Mouse (Mus musculus) liver, embryonic 12.5 days (tissue): ENCODE results near the gene Pcgf2. TPM values are rescaled to one million over a fixed set of nuclear protein-coding genes. Genes with fewer than 3 reads are reported as not detected.

Experiments used
- ATAC-seq: fragments of 200-750 bp; cut with Nextera tagmentation; 2 replicates; pipeline ENCODE4 v1.8.0; 2017; ENCODE audit warnings: moderate number of reproducible peaks, mild to moderate bottlenecking, moderate library complexity
- H3K27ac ChIP-seq: fragments of 300-500 bp; sonication (generic); 2 replicates; pipeline ENCODE4 v1.5.1; 2016; ENCODE audit warnings: mild to moderate bottlenecking
- H3K27me3 ChIP-seq: fragments of 300-500 bp; sonication (generic); replicated peaks from 2 replicates; pipeline ENCODE4 v1.6.1; 2016; ENCODE audit warnings: mild to moderate bottlenecking, moderate library complexity
- H3K36me3 ChIP-seq: fragments of 300-500 bp; sonication (generic); 2 replicates; pipeline ENCODE4 v1.6.1; 2016; ENCODE audit warnings: mild to moderate bottlenecking, moderate library complexity
- H3K4me1 ChIP-seq: fragments of 300-500 bp; sonication (generic); 2 replicates; pipeline ENCODE4 v1.6.1; 2016
- H3K4me2 ChIP-seq: fragments of 300-500 bp; sonication (generic); 2 replicates; pipeline ENCODE4 v1.6.1; 2016; ENCODE audit warnings: mild to moderate bottlenecking, moderate library complexity
- H3K4me3 ChIP-seq: fragments of 300-500 bp; sonication (generic); 2 replicates; pipeline ENCODE4 v1.5.1; 2016; ENCODE audit warnings: mild to moderate bottlenecking, moderate library complexity
- H3K9ac ChIP-seq: fragments of 300-500 bp; sonication (generic); 2 replicates; pipeline ENCODE4 v1.6.1; 2016; ENCODE audit warnings: mild to moderate bottlenecking, moderate library complexity
- H3K9me3 ChIP-seq: fragments of 300-500 bp; sonication (generic); replicated peaks from 2 replicates; pipeline ENCODE4 v1.6.1; 2016; ENCODE audit warnings: mild to moderate bottlenecking, moderate library complexity
- WGBS: fragments of 180-500 bp; shearing (Covaris S2); methylation state at CpG from one replicate; pipeline ENCODE4 v1.1.7; 2016; ENCODE audit not compliant: insufficient replicate concordance; 5-methylcytosine and 5-hydroxymethylcytosine counted together
- polyA plus RNA-seq: library from polyadenylated mRNA; unstranded; fragments of >200 nt; fragmentation: Nextera tagmentation; extraction: Ambion mirVana; gene quantifications from 2 replicates; pipeline ENCODE4 v1.2.1, GENCODE M21; 2016

The Pcgf2 gene
- polyA plus RNA-seq, 1 experiment from 2014 or later: 5.1 TPM

DNA sequence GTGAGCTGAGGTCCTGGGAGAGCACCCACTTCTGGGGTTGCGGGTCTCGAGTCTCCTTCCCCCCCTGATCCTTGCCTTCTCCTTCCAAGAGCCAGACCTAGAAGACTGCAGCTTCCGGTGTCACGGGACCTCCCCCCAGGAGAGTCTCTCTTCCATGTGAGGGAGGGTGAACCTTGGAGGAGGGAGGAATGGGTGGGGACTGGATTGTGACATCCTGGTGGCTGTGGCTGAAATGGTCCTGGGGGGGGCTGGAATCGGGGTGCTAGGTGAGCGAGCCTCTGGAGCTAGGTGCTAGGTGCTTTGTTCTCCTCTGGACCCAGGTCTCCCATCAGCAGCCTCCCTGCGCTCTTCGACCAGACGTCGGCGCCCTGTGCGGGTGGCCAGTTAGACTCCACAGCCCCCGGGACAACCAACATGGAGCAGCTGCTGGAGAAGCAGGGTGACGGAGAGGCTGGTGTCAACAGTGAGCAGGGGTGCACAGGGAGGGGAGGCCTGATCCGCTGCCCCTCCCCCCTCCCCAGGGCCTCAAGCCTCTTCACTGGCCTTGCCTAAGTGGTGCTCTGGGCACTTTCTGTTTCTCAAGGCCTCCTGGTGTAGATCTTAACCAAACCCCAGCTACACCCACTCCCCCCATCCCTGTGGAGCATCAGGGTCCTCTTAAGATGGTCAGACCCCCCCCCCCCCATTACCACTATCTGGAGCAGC, 24.1 kb downstream of the Pcgf2 start:
- H3K36me3 ChIP-seq: peaks cover 46% of the 10 kb centered on the region
- 78% methylated on average over 15 of the region's 15 CpGs for WGBS
- H3K27ac ChIP-seq: no peak overlapping the region
- no peaks in the 10 kb centered on the region for H3K4me1 ChIP-seq
- no peak for ATAC-seq
- H3K4me2 ChIP-seq: no peak overlapping the region
- H3K9ac ChIP-seq: no peak overlapping the region
- 0 out of 2 replicates have a peak, but pooled peaks cover 19% of the 10 kb centered on the region for H3K27me3 ChIP-seq
- no peak overlapping the region for H3K4me3 ChIP-seq
- no peaks in the 10 kb centered on the region for H3K9me3 ChIP-seq

DNA sequence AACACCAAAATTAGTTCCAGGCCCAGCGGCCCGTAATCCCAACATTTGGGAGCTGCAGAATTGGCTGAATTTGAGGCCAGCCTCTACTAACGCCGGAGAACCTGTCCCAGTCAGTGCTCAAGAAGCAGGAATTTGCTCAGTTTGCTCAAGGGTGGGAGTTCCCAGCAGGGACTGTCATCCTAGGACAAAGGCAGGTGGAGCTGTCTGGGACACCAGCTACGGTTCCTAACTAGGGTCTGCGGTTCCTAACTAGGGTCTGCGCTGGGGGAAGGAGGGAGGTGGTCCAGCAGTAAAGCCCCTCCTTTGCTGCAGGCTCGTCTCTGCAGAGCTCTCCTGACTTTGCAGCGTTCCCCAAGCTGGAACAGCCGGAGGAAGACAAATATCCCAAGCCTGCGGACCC, 27.1 kb downstream of the Pcgf2 start:
- Histone ChIP-seq H3K27me3 (peaks cover 42% of the 10 kb centered on the region), H3K9me3 (no peaks in the 10 kb centered on the region), H3K9ac (no peak overlapping the region), H3K4me3 (no peak overlapping the region), H3K27ac (no peak overlapping the region), H3K4me2 (no peak overlapping the region), H3K36me3 (peaks cover 50% of the 10 kb centered on the region), H3K4me1 (peaks cover 22% of the 10 kb centered on the region)
- WGBS: 84% methylated on average over 11 of the region's 11 CpGs
- ATAC-seq: no peak

DNA sequence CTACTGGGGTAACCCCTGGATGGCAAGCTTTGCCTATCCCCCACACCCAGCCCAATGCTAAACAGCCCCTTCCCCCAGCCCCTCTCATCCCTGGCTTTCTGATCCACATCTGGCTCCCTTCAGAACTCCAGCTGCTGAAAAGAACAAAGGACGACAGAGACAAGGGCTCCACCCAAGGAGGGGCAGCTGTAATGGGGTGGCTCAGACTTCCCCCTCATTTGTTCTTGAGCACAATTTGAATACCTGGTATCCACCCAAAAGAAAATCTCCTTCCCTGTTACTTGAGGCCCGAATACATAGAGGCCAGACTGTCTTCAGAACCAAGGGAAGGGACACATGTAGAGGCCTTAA, 29.1 kb downstream of the Pcgf2 start:
- peaks cover 48% of the 10 kb centered on the region for H3K36me3 ChIP-seq
- no peak overlapping the region for H3K27ac ChIP-seq
- H3K4me2 ChIP-seq: no peak overlapping the region
- 35% methylated on average over 2 of the region's 2 CpGs for WGBS
- H3K4me1 ChIP-seq: peaks cover 22% of the 10 kb centered on the region
- H3K4me3 ChIP-seq: no peak overlapping the region
- no peaks in the 10 kb centered on the region for H3K9me3 ChIP-seq
- H3K27me3 ChIP-seq: peaks cover 49% of the 10 kb centered on the region
- ATAC-seq: no peak
- no peak overlapping the region for H3K9ac ChIP-seq

DNA sequence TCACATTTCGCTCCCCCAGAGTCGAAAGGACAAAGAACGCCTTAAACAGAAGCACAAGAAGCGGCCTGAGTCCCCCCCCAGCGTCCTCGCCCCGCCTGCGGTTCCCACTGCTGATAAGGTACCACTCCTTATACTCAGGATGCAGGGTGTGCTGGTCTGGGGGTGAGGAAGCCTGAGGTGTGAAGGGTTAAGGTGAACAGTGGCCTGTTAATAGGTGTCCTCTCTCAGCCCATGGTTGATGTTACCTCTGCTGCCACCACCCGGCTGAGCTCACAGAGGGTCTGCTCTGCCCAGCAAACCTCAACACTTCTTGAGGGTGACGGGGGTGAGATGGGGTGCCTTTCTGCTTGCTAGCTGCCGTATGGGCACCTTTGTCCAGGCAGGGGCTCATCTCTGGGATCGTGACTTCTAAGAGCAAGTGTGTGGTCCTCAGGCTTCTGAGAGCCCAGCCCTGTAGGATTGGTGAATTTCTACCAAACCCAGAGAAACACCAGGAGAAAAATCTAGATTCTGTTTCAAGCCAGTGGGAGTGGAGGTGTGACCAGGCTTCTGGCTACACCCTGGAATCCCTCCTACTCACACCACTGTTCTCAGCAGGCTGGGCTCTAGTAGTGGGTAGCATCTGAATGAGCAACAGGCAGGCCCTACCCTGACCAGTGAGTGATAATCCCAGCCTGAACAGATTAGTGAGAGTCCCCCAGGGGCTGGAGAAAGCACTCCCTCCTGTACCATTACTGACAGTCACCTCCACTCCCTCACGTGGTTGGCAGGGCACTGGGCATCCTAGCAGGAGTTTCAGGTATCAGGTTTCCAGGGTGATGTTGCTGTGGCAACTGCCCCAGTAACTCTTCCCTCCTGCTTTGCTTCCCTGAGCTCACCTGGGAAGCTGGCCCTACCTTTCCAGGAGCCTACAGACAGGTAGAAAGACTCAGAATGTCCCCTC, 29.8 kb downstream of the Pcgf2 start:
- Histone ChIP-seq H3K27me3 (peaks cover 52% of the 10 kb centered on the region), H3K4me3 (no peak overlapping the region), H3K27ac (no peak overlapping the region), H3K9me3 (no peaks in the 10 kb centered on the region), H3K4me2 (no peak overlapping the region), H3K36me3 (peaks cover 54% of the 10 kb centered on the region), H3K9ac (no peak overlapping the region), H3K4me1 (peaks cover 22% of the 10 kb centered on the region)
- WGBS: 37% methylated on average over 13 of the region's 13 CpGs
- ATAC-seq: 0 out of 2 replicates have a peak, but pooled peaks have one; percentile 17

DNA sequence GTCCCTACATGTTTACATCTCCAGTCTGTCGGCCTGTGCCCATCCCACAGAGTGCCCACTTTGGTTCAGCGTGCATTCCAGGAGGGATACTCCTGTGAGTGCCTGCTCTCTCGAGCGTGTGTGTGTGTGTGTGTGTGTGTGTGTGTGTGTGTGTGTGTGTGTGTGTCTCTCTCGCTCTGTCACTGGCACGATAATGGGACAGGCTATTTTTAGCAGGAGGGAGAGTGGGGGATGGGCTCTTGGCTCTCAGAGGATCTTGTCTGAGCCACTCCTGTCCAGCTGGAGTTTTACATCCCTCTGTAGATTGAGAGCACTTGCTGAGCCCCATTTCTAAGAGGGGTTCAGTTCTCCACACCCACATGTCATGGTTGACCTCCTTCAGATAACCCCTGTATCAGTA, 30.5 kb downstream of the Pcgf2 start:
- Histone ChIP-seq H3K9ac (no peak overlapping the region), H3K4me1 (peaks cover 25% of the 10 kb centered on the region), H3K9me3 (no peaks in the 10 kb centered on the region), H3K4me3 (no peak overlapping the region), H3K36me3 (peaks cover 56% of the 10 kb centered on the region), H3K27ac (no peak overlapping the region), H3K27me3 (peaks cover 59% of the 10 kb centered on the region), H3K4me2 (no peak overlapping the region)
- WGBS: 24% methylated on average over 6 of the region's 6 CpGs
- ATAC-seq: no peak

DNA sequence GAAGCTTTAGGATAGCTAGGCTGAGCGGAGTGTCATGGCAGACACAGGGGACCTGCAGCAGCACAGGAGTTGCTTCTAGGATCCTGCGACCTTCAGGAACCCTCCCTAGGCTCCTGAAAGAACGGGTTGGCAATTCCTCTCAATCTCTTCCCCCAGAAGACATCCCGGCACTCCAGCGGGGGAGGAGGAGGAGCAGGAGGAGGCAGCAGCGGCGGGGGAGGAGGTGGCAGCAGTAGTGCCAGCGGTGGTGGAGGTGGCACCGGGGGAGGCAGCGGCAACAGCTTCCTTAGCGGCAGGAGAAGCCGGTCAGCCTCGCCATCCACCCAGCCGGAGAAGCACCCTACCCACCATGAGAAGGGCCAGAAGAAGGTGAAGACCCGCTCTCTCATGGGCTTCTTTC, 31.0 kb downstream of the Pcgf2 start:
- 67% methylated on average over 15 of the region's 15 CpGs for WGBS
- Histone ChIP-seq H3K4me3 (no peak overlapping the region), H3K9me3 (no peaks in the 10 kb centered on the region), H3K4me1 (peaks cover 31% of the 10 kb centered on the region), H3K9ac (no peak overlapping the region), H3K27me3 (peaks cover 64% of the 10 kb centered on the region), H3K36me3 (peaks cover 50% of the 10 kb centered on the region), H3K27ac (no peak overlapping the region), H3K4me2 (no peak overlapping the region)
- no peak for ATAC-seq

DNA sequence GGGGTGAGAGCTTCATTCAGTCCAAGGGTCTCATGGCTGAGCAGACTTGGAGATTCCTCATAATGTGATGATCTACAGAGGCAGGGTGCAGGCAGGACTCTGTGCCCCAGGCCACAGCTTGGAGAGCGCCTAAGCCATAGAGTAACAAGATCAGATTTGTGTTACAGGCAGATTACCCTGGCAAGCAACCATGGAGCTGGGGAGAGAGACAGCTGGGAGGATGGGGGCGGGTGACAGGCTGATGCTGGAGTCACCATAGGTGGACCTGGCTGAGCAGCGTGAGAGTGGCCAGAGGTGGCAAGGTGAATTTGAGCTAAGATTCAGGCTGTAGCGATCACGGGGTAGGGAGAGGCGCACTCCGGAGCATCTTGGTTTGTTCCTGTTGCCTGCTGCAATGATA, 32.1 kb downstream of the Pcgf2 start:
- Histone ChIP-seq H3K9ac (no peak overlapping the region), H3K4me3 (no peak overlapping the region), H3K36me3 (peaks cover 40% of the 10 kb centered on the region), H3K9me3 (no peaks in the 10 kb centered on the region), H3K4me2 (no peak overlapping the region), H3K4me1 (peaks cover 40% of the 10 kb centered on the region), H3K27ac (no peak overlapping the region), H3K27me3 (peaks cover 75% of the 10 kb centered on the region)
- ATAC-seq: no peak
- 82% methylated on average over 7 of the region's 7 CpGs for whole genome bisulfite sequencing

DNA sequence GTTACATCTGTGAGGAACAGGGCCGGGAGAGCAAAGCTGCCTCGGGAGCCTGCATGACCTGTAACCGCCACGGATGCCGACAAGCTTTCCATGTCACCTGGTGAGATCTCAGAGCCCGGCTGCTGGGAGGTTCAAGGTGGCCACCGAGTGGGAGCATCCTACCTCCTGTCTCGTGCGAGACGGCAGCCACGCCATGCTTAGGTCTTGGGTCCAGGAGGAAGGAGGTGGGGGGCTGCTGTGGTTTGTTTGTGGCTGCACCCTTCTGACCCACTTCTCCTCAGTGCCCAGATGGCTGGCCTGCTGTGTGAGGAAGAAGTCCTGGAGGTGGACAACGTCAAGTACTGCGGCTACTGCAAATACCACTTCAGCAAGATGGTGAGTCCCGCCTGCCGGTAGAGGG, 33.5 kb downstream of the Pcgf2 start:
- no peak overlapping the region for H3K4me3 ChIP-seq
- peaks cover 51% of the 10 kb centered on the region for H3K4me1 ChIP-seq
- peaks cover 33% of the 10 kb centered on the region for H3K36me3 ChIP-seq
- H3K4me2 ChIP-seq: no peak overlapping the region
- no peaks in the 10 kb centered on the region for H3K9me3 ChIP-seq
- WGBS: 69% methylated on average over 15 of the region's 15 CpGs
- H3K27me3 ChIP-seq: peaks cover 84% of the 10 kb centered on the region
- H3K27ac ChIP-seq: no peak overlapping the region
- no peak overlapping the region for H3K9ac ChIP-seq
- no peak for ATAC-seq

DNA sequence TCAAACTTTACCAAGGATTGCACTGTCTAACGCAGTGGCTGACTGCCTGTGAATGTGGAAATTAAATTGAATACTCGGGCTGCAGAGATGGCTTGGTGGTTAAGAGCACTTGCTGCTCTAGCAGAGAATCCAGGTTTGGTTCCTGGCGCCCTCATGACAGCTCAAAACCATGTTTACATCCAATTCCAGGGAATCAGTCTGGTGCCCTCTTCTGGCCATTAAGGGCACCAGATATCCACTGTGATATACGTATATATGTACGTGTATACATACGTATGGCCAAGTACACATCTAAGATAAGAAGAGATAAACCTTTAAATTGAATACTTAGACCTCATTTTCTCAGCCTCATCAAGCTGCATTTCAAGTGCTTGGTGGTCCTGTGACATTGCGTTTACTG, 34.1 kb downstream of the Pcgf2 start:
- H3K4me3 ChIP-seq: no peak overlapping the region
- no peak overlapping the region for H3K4me2 ChIP-seq
- peaks cover 30% of the 10 kb centered on the region for H3K36me3 ChIP-seq
- H3K27me3 ChIP-seq: peaks cover 85% of the 10 kb centered on the region
- no peak for ATAC-seq
- no peak overlapping the region for H3K27ac ChIP-seq
- WGBS: 77% methylated on average over 7 of the region's 7 CpGs
- no peak overlapping the region for H3K9ac ChIP-seq
- no peaks in the 10 kb centered on the region for H3K9me3 ChIP-seq
- H3K4me1 ChIP-seq: peaks cover 56% of the 10 kb centered on the region

DNA sequence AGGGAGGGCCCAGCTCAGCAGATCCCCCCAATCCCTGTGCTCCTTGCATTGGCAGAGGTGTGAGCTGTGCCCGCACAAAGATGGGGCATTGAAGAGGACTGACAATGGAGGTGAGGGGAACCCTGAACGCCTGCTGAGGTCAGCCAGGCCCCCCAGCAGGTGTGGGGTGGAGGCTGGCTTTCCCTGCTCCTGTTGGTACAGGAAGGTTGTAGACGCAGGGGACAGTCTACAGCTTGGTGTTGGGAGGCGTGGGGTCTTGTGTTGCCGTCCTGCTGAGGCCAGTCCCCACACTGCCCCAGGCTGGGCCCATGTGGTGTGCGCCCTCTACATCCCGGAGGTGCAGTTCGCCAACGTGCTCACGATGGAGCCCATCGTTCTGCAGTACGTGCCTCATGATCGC, 34.9 kb downstream of the Pcgf2 start:
- Histone ChIP-seq H3K9ac (no peak overlapping the region), H3K9me3 (no peaks in the 10 kb centered on the region), H3K4me2 (no peak overlapping the region), H3K27me3 (peaks cover 87% of the 10 kb centered on the region), H3K36me3 (peaks cover 22% of the 10 kb centered on the region), H3K27ac (no peak overlapping the region), H3K4me3 (no peak overlapping the region), H3K4me1 (peaks cover 58% of the 10 kb centered on the region)
- no peak for ATAC-seq
- WGBS: 85% methylated on average over 13 of the region's 13 CpGs

DNA sequence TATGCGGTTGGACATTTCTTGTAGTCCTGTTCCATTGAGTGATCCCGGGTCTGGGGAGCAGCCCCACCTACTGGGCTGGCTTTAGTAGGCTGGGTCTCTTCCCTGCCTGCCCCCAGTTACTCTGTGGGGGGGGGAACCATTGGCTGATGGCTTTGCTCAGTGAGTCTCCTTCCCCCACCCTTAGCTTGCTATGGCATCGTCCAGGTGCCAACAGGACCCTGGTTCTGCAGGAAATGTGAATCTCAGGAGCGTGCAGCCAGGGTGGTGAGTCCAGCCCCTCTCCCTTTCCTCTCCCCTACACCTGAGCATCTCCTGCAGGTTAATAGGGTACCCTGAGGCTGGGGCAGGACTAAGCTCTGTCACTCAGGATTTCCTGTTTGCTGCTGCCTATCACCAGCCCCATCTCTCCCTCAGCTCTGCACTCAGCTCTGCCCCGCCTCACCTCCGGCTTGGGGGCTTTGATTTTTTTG, 35.5 kb downstream of the Pcgf2 start:
- no peak for ATAC-seq
- H3K27me3 ChIP-seq: peaks cover 93% of the 10 kb centered on the region
- peaks cover 21% of the 10 kb centered on the region for H3K36me3 ChIP-seq
- WGBS: 18% methylated on average over 6 of the region's 6 CpGs
- peak overlapping the region; percentile 77 for H3K4me2 ChIP-seq
- no peak overlapping the region for H3K27ac ChIP-seq
- no peak overlapping the region for H3K9ac ChIP-seq
- peaks cover 56% of the 10 kb centered on the region for H3K4me1 ChIP-seq
- H3K4me3 ChIP-seq: no peak overlapping the region
- H3K9me3 ChIP-seq: no peaks in the 10 kb centered on the region

DNA sequence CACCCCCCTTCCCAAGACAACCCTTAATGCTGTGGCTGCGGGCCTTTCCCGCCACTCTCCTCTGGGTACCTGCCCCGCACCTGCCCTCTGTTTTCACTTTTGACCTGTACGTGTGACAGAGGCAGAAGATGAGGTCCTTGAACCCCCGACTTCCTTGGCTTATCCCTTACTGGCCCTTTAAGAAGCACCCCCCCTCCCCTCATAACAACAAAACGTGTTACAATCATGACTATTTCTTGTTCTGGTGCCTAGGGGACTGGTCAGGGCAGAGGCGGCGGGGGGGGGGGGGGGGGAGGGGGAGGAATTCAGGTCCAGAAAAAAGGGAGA, 36.0 kb downstream of the Pcgf2 start:
- 3% methylated on average over 7 of the region's 8 CpGs for WGBS
- ATAC-seq: no peak
- Histone ChIP-seq H3K9me3 (no peaks in the 10 kb centered on the region), H3K4me2 (peak overlapping the region; percentile 77), H3K9ac (peak overlapping the region; percentile 65; the same call in 1 of the 2 replicates), H3K4me3 (peak overlapping the region; percentile 65), H3K27me3 (peaks cover 93% of the 10 kb centered on the region), H3K4me1 (peaks cover 56% of the 10 kb centered on the region), H3K27ac (no peak overlapping the region), H3K36me3 (peaks cover 17% of the 10 kb centered on the region)
